Mouse (Mus musculus) retina, embryonic 14.5 days (tissue): ENCODE data around the gene Ctsw.
A peak's percentile ranks its signal among the peaks of the same experiment; 100 is the strongest.

Experiments
- DNase-seq: peaks from one replicate; pipeline ENCODE4 v3.0.0-alpha.2; 2015; ENCODE audit warnings: low spot score

Ctsw gene

DNA sequence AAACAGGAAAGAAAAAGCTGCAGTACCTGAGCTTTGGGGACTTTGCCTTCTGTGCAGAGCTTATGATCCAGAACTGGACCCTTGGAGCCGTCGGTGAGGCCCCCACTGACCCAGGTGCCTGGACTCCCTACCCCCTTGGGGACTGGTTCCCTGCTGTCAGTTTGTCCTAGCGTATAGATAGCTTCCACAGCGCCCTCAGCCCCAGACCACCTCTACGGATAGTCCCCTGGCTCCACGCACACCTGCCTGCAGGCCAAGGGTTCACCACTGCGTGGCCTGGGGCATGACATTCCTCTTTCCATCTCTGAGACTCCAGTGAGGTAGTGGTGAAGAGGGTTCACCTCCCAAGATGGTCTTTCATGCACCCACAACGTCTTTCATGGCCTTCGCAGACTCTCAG, 5.1 kb downstream of the Ctsw start:
- no peak for DNase-seq

DNA sequence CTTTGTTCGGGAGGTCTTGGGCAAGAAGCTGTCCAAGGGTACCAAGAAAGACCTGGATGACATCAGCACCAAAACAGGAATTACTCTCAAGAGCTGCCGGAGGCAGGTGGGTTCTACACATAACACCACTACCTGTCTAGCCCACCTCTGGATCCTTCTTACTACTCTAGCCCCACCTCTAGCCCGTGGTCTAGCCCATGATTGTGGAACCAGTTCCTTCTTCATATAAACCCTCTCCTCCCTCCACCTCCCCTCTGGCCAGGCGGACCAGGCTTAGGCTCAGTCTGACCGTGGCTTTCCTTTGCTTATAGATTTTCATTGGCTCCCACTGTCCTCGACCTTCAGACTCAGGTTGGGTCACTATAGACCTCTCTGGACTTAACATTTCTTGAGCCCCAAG, 6.9 kb downstream of the Ctsw start:
- no peak for DNase-seq

DNA sequence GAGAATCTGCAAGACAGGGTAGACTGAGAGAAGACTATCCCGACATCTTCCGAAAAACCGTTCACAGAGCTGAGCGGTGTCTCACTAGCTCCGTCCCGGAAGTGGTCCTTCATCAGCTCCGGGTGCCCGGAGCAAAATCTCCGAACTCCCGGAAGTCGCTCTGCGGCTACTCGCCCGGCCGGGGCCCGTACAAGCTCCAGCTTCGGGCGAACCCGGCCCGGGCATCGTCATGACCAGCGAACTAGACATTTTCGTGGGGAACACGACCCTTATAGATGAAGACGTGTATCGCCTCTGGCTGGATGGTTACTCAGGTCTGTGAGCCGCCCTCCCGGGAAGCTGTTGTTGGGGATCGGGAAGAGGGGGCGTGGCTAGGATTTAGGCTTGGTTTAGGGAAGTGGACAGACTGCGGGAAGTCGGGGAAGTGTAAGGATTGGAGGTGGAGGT, 7.8 kb downstream of the Ctsw start, which contains the start of gene Fibp:
Gene Fibp (plus strand): TSS at position 151 of the 447 bp plus-strand sequence.
- peak; percentile 93 for DNase-seq

GRCm38 (mm10) chr19:5459896-5460295, 8.4 kb downstream of the Ctsw start:
- no peak for DNase-seq

DNA sequence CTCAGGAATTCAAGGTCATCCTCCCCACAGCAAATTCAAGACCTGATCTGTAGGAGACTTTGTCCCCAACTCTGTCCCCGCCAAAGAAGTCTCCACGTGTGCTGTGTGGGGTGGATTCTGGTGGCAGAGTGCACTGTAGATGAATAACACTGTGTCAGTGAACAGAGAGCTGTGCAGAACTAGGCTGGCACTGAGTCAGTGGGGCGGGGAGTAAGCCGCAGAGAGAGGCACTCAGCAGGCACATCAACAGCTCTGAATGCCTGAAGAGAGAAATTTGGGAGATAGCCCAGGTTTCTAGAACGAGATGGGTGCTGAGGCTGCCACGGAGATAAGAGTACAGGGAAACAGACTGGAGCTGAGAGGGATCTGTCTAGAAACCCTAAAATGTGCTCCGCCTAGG, 9.3 kb downstream of the Ctsw start:
- DNase-seq: no peak

- no peak for DNase-seq
These were observed 10.4 kb downstream of the Ctsw start, which contains the start of gene Ccdc85b for GRCm38 (mm10) chr19:5457746-5458442. Gene Ccdc85b (minus strand): TSS chr19:5457894.

DNA sequence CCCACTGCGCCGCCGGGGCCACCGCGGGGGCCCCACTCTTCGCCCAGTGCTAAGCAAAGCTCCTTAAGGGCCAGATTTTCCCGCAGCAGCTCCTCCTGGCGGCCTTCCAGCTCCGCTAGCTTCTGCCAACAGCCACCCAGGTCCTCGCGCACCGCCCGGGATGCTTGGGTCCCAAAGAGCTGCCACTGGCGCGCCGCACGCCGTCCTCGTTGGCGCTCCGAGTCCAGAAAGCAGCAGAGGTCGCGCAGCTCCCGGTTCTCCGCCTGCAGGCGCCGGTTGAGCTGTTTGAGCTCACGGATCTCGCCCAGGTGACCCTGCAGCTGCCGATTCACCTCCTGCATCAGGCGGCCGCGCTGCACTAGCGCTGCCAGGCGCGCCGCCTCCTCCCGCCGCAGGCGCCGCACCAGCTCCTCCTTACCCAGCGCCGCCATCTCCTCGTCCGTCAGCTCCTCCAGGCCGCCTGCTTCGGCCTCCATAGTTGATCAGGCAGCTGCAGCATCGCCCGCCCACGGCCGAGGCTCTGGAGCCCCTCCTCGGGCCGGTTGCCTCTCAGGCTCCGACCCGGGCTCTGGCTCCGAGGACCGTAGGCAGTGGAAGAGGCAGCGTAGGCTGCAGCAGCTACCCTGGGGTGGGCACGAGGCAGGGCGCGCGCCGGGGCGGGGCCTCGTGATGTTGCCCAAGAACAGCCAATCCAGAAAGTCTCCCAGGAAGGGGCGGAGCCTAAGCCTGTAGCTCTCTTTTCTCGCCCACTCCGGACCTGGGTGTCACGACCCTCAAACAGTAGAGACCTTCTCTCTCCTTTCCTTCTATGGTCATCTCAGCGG, 11.2 kb downstream of the Ctsw start:
- DNase-seq: peak; percentile 96

DNA sequence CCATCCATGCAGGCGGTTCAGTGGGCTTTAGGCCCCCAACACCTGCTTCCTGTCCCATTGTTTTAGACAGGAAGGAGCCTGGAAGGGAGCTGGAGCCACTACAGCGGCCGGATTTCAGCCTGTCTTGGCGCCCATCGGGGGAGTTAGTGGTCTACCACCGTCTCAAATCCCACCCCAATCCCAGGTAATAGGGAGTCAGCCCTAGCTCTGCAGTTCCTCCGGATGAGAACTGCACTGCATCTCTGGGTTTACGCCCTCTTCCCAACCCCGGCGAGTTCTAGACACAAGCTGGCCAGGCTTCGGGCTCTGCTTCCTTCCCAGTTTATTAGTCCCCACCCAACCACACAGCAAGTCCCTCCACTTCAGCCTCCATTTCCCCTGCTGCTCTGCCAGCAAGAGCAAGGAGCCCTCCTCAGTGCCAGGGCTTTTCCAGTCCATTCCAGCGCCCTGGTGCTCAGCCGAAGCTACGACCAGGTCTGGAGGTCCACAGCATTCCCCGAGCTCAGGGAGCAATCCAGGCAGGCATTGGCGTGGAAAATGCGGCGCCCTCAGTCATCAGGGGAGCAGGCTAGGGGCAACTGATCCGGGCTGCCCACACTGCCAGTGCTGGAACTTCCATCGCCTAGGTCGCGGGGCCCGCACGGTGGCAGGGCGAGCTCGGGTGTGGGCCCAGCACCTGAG, 11.9 kb downstream of the Ctsw start:
- no peak for DNase-seq

- DNase-seq: no peak
These were observed 12.7 kb downstream of the Ctsw start for GRCm38 (mm10) chr19:5455568-5455967.

- DNase-seq: no peak
These were observed 13.3 kb downstream of the Ctsw start for GRCm38 (mm10) chr19:5455037-5455436.

GRCm38 (mm10) chr19:5451766-5452165, 16.5 kb downstream of the Ctsw start:
- no peak for DNase-seq

- DNase-seq: no peak
These were observed 18.6 kb downstream of the Ctsw start for GRCm38 (mm10) chr19:5449673-5450072.

GRCm38 (mm10) chr19:5448354-5449150, 19.8 kb downstream of the Ctsw start:
- DNase-seq: no peak

DNA sequence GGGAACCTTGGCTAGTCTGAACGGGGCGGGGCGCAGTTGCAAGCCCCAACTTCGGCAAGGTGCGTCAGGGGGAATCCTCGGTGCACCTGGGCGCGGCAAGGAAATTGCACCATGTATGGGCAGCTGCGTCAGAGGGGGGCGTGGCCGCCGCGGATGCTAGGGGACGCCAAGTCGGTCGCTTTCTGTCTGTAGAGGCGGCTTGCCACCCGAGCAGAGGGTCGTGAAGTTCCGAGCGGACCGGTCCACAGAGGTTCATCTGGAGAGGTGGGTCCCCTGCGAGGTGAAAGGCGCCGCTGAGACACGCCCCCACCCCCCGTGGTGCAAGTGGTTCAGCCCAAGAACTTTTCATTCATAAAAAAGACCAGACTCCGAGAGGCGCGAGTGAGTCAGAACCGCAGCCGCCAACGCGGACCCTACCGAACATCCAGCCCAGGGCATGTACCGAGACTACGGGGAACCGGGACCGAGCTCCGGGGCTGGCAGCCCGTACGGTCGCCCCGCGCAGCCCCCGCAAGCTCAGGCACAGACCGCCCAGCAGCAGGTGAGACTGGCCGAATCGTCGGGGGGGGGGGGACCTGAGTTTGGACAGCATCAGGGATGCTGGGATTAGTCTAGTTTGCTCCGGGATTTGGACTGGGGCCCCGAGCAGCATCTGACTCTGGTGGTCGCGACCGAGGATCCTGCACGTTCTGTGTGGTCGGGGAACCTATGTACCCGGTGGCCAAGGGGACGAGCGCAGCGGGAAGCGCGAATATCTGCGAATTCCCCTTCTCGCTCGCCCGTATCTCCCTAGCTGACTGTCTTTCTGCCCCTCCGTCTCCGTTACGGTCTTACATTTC, 20.6 kb downstream of the Ctsw start, which contains the start of gene Fosl1:
Gene Fosl1 (plus strand): TSS at position 33 of the 839 bp plus-strand sequence.
- peak; percentile 61 for DNase-seq

DNA sequence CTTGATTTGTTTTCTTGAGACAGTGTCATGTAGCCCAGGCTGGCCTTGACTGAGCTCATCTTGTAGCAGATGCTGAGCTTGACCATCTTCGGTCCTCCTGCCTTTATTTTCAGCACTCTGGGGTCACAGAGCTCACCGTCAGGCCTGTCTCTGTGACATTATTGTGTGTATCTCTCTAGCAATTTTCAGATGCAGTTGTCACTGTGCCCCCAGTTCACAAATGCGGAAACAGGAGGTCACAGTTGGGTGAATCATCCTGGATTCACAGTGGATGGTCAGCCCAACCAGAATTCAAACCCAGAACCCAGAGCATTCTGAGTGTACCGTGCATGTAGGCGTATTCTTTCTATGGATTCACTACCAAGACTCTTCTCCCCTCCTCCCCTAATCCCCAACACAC, 22.6 kb downstream of the Ctsw start:
- DNase-seq: no peak

DNA sequence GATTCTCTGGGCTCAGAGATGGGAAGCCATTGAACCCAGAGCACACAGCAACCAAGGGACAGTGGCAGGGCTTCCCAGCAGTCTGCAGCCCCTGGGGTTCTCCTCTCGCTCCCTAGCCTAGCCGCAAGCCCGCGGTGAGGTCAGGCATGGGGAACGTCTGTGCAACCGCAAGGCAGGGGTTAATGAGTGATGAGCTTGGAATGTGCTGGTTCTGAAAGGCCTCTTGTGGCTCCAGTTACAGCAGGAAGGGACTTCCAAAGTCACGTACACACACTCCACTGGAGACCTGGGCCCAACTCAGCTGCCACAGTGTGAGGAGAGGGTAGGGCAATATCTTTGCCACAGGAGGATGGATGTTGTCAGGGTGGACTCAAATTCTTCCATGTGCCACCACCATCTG, 23.4 kb downstream of the Ctsw start:
- no peak for DNase-seq

- no peak for DNase-seq
These were observed 23.9 kb downstream of the Ctsw start for GRCm38 (mm10) chr19:5444371-5444908.

DNA sequence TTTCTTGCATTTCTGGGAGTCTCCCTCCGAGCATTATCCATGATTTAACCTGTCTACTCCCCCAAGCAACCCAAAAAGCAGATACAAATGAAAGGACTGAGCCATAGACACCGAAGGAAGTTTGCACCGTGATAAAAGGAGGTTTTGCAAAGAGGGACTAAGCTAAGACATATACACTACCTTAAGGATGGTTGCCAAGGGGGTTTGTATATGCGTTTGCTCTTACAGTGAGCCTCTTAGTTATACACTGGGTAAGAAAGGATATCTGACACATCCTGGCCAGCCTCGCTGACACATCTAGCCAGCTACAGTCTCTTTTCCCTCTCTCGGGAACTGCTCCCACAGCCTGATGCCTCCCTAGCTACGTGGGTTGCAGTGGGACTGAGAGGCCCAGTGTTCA, 34.4 kb downstream of the Ctsw start:
- no peak for DNase-seq

DNA sequence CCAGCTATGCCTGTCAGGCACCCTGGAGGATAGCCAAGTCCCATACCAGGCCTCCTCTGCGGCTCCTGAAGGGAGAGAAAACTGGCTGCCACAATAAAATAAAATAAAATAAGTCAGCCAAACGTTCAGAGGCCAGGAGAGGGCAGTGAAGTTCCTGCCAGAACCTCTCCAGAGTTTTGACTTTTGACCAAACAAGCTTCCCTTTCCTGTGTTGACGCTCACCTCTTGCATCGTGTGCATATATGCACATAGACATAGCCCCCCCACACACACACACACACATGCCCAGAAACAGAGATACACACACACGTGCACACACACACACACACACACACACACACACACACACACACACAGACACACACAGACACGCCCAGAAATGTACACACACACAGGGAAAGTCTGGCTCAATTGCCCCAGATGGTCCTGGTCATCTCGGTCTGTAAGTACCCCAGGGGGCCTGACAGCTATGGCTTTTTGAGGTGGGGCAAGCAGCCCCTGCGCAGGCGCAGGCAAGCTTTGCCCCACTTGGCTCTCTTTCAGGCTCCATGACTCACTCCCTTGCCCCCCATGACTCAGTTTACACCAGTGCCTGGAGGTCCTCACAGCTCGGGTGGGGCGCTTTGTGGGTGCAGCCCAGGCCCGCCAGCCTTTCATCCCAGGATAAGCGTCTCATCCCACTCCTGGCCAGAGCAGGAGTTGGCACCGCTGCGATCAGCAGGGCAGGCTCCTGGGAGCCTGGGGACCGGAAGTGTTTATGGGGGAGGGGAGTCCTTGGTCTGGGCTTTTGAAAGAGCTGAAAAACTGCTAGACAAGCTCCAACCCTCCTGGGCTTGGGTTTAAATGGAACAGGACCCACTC, 35.1 kb downstream of the Ctsw start:
- peak; percentile 48 for DNase-seq
